Mouse (Mus musculus) heart, adult 18-20 months (tissue): ENCODE data around the gene Mrgprb1. TPM values are rescaled to one million over a fixed set of nuclear protein-coding genes. Genes with fewer than 3 reads are reported as not detected.
"Not testable (repeated sequence)": the region's sequence is repeated elsewhere in the genome, so short reads cannot be mapped to it uniquely, and the experiment has no call there.

Experiments
- DNase-seq, 2 experiments: peaks; one replicate each; pipeline ENCODE4 v3.0.0; 2021 to 2022; ENCODE audit warnings: mixed read lengths in 1 of 2
- long read RNA-seq, 2 experiments: library from polyadenylated mRNA; stranded (forward); transcript quantifications; one replicate each; pipeline ENCODE4 v2.0.0; 2021
- total RNA-seq, 2 experiments: library from RNA; stranded (reverse); gene quantifications; 2 replicates each; pipeline ENCODE4 v1.2.3; 2021

The Mrgprb1 gene
- under 1 TPM; 0.05 to 0.40 TPM for total RNA-seq
- long read RNA-seq, experiment 1 = 0 reads
- long read RNA-seq, experiment 2 = 0 reads

DNA sequence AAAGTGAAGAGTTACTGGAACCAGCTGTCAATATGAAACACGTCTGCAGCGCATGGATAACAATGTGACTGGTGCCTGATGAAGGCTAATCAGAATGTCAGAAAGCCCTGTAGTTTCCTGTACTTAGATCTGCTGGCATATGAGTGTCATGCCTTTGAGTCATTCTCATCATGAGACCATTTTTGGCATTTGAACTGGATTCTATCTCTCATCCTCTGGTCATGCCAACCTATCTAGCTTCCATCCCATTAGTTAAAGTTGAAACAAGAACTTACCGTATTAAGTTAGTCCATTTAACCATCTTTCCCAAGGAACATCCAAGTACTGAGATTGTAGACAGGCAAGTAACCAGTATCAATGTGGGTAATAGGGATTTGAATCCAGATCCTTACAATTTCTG lies at the start of gene Mrgprb1:
Gene Mrgprb1, minus strand, starts transcription at position 101 of the 400 bp plus-strand sequence.
- no peak for DNase-seq

DNA sequence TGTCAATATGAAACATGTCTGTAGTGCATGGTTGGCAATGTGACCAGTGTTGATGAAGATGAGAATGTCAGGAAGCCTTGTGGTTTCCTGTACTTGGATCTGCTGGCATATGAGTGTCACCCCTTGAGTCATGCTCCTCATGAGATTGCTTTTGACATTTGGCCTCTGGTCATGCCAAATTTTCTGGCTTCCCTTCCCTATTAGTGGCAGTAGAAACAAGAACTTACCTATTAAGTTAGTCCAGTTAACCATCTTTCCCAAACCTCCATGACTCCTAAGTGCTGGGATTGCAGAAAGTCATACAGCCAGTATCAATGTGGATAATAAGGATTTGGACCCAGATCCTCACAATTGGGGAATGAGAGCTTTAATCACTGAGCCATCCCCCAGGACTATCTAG lies 43.1 kb upstream of the Mrgprb1 start, which contains the start of gene Mrgprx2:
Gene Mrgprx2, minus strand, starts transcription at position 101 of the 400 bp plus-strand sequence.
- no peak for DNase-seq

DNA sequence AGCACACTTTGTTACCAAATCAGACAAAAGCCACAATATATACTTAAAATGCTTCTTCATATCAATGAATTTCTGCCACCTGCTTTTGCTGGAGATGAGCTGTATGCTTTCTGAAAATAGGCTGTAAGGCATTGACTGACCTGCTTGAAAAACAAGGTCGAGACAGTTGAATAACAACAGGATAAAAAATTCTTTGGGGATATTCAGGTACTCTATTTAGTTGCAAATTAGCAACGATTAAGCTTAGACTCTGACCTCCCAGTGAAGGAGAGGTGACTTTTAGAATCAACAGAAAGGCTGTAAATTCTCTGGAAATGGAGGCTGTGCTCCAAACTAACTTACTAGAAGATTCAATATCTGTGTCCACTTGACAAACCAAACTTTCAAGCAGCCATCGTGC lies 19.6 kb downstream of the Mrgprb1 start:
- DNase-seq = no peak

DNA sequence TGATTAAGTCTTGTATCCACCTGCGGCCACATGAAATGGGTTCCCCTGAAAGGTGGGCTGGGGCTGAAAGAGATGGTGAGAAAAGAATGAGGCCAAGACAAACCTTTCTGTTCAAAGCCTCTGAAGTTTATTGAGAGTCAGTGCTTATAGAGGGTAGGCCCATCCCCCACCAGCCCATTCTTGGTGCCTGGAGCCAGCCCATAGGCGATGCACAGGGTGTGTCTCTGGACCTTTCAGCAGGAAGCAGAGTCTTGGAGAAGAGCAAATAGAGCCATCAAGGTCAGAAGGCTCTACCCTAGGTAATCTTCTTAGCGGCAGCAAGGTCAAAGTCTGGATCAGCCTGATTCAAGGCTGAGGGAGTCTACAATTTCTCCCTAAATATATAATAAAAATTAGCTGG lies 20.2 kb downstream of the Mrgprb1 start:
- not testable (repeated sequence) for DNase-seq

Other genes starting within 250 kb of the Mrgprb1 start
- not detected for gene Mrgprb8, start 67.8 kb downstream of the Mrgprb1 start, total RNA-seq
- not detected for gene Mrgprx2, start 43.0 kb upstream of the Mrgprb1 start, total RNA-seq
- gene Mrgprb2, start 101.7 kb upstream of the Mrgprb1 start, total RNA-seq = not detected
- gene Mrgprb3, start 187.5 kb upstream of the Mrgprb1 start, total RNA-seq = not detected